Mouse (Mus musculus): ENCODE measurements at regions not wholly inside any gene's neighbourhood (a gene's known extent, or its start where the extent isn't known, plus 50 kb on each side); places are given as distances from the start of the nearest gene placed in this dataset.

- no peak for TF ChIP-seq ZNF384 (IDR thresholded peaks at IDR 0.05; ENCODE audit: low read depth, low read length)
- TF ChIP-seq CHD2 (IDR thresholded peaks at IDR 0.05; ENCODE audit: low read length) = no peak
- TF ChIP-seq POLR2AphosphoS2 (IDR thresholded peaks at IDR 0.05; ENCODE audit: low read depth, low read length) = no peak
- TF ChIP-seq TCF12 (IDR thresholded peaks at IDR 0.05; ENCODE audit: low read depth, low read length) = no peak
- TF ChIP-seq ETS1 (conservative IDR thresholded peaks at IDR 0.05; ENCODE audit: low read depth, low read length) = no peak
- no peak for TF ChIP-seq NRF1 (IDR thresholded peaks at IDR 0.05; ENCODE audit: low read depth, low read length)
- Histone ChIP-seq H3K9ac (ENCODE audit: insufficient read depth, low read depth) (no peak overlapping the region), H3K27me3 (replicated peaks) (no peaks in the 10 kb centered on the region), H3K36me3 (replicated peaks in 1 of 2; ENCODE audit: control insufficient read depth in 1 of 2, insufficient read depth in 1 of 2, low read length in 1 of 2) (no peaks in the 10 kb centered on the region), H3K4me1 (ENCODE audit: control insufficient read depth in 1 of 2, insufficient read depth in 2 of 2) (no peaks in the 10 kb centered on the region), H3K4me3 (replicated peaks in 1 of 3; ENCODE audit: low read depth in 2 of 3, low read length in 2 of 3, poor library complexity in 1 of 3) (no peak overlapping the region), H3K27ac (ENCODE audit: insufficient read depth, low read depth) (no peak overlapping the region), H3K4me2 (ENCODE audit: insufficient read depth, low read depth, poor library complexity, severe bottlenecking) (no peak overlapping the region), H3K9me3 (replicated peaks; ENCODE audit: low read length) (no peaks in the 10 kb centered on the region), H3K79me2 (replicated peaks; ENCODE audit: control insufficient read depth, extremely low read depth, insufficient read depth, poor library complexity, severe bottlenecking) (no peaks in the 10 kb centered on the region)
- in situ Hi-C loops (cut with MboI; ENCODE audit: low pct_ligation_motif_present, low pct_unique_long_range_greater_than_20kb, low sequenced_read_pairs) (no loop called here), dilution Hi-C loops (cut with MboI; ENCODE audit: extremely low pct_ligation_motif_present, extremely low pct_unique_long_range_greater_than_20kb, low sequenced_read_pairs) (no loop called here)
- DNase-seq (ENCODE audit: extremely low read depth) = no peak
Observed at GRCm38 (mm10) chr4:87611116-87611515, 380.8 kb upstream of the Slc24a2 start.

- dilution Hi-C loops (cut with MboI; ENCODE audit: extremely low pct_ligation_motif_present, extremely low pct_unique_long_range_greater_than_20kb, low sequenced_read_pairs) = no loop called here
Observed at GRCm38 (mm10) chr4:87593644-87594043, 363.4 kb upstream of the Slc24a2 start.

GRCm38 (mm10) chr4:87590797-87591196, 360.5 kb upstream of the Slc24a2 start:
- H3K27me3 ChIP-seq (replicated peaks) = no peaks in the 10 kb centered on the region
- H3K4me1 ChIP-seq (ENCODE audit: control insufficient read depth in 1 of 2, insufficient read depth in 2 of 2) = peaks cover 0 to 2% of the 10 kb centered on the region in 2 experiments; a peak in 1 of 4 replicates
- H3K79me2 ChIP-seq (replicated peaks; ENCODE audit: control insufficient read depth, extremely low read depth, insufficient read depth, poor library complexity, severe bottlenecking) = no peaks in the 10 kb centered on the region
- H3K36me3 ChIP-seq (replicated peaks in 1 of 2; ENCODE audit: control insufficient read depth in 1 of 2, insufficient read depth in 1 of 2, low read length in 1 of 2) = no peaks in the 10 kb centered on the region
- H3K9ac ChIP-seq (ENCODE audit: insufficient read depth, low read depth) = no peak overlapping the region
- DNase-seq (ENCODE audit: extremely low read depth) = no peak
- no peaks in the 10 kb centered on the region for H3K9me3 ChIP-seq (replicated peaks; ENCODE audit: low read length)
- TF ChIP-seq RCOR1 (conservative IDR thresholded peaks at IDR 0.05; ENCODE audit: low read depth, low read length) = no peak
- no peak for TF ChIP-seq ELF1 (IDR thresholded peaks at IDR 0.05; ENCODE audit: low read depth, low read length)
- no peak for TF ChIP-seq MEF2A (IDR thresholded peaks at IDR 0.05; ENCODE audit: borderline replicate concordance, low read depth, low read length)
- TF ChIP-seq ZMIZ1 (IDR thresholded peaks at IDR 0.05; ENCODE audit: low read depth, low read length) = no peak
- TF ChIP-seq NELFE (IDR thresholded peaks at IDR 0.05; ENCODE audit: low read depth, low read length) = no peak
- no peak for TF ChIP-seq CTCF (conservative IDR thresholded peaks at IDR 0.05 in 1 of 2, IDR thresholded peaks at IDR 0.05 in 1 of 2; ENCODE audit: low read depth in 2 of 2, low read length in 2 of 2)
- no peak for TF ChIP-seq EP300 (IDR thresholded peaks at IDR 0.05; ENCODE audit: low read length)
- TF ChIP-seq GABPA (IDR thresholded peaks at IDR 0.05; ENCODE audit: insufficient replicate concordance, low read depth, low read length) = no peak
- TF ChIP-seq MAX (IDR thresholded peaks at IDR 0.05; ENCODE audit: low read length) = no peak
- no peak for TF ChIP-seq ZC3H11A (IDR thresholded peaks at IDR 0.05; ENCODE audit: low read depth, low read length)
- no peak for TF ChIP-seq E2F4 (IDR thresholded peaks at IDR 0.05; ENCODE audit: insufficient replicate concordance, low read depth, low read length)
- dilution Hi-C loops (cut with MboI; ENCODE audit: extremely low pct_ligation_motif_present, extremely low pct_unique_long_range_greater_than_20kb, low sequenced_read_pairs) = no loop called here
- no peak overlapping the region for H3K4me2 ChIP-seq (ENCODE audit: insufficient read depth, low read depth, poor library complexity, severe bottlenecking)
- H3K4me3 ChIP-seq (replicated peaks in 1 of 3; ENCODE audit: low read depth in 2 of 3, low read length in 2 of 3, poor library complexity in 1 of 3) = no peak overlapping the region
- in situ Hi-C loops (cut with MboI; ENCODE audit: low pct_ligation_motif_present, low pct_unique_long_range_greater_than_20kb, low sequenced_read_pairs) = no loop called here
- no peak overlapping the region for H3K27ac ChIP-seq (ENCODE audit: insufficient read depth, low read depth)

More at GRCm38 (mm10) chr4:87593644-87594043, 363.4 kb upstream of the Slc24a2 start:
- Histone ChIP-seq H3K27ac (ENCODE audit: insufficient read depth, low read depth) (no peak overlapping the region), H3K9ac (ENCODE audit: insufficient read depth, low read depth) (no peak overlapping the region), H3K4me2 (ENCODE audit: insufficient read depth, low read depth, poor library complexity, severe bottlenecking) (no peak overlapping the region), H3K4me3 (replicated peaks in 1 of 3; ENCODE audit: low read depth in 2 of 3, low read length in 2 of 3, poor library complexity in 1 of 3) (no peak overlapping the region), H3K79me2 (replicated peaks; ENCODE audit: control insufficient read depth, extremely low read depth, insufficient read depth, poor library complexity, severe bottlenecking) (no peaks in the 10 kb centered on the region), H3K4me1 (ENCODE audit: control insufficient read depth in 1 of 2, insufficient read depth in 2 of 2) (peaks cover 0 to 2% of the 10 kb centered on the region in 2 experiments; a peak in 1 of 4 replicates), H3K9me3 (replicated peaks; ENCODE audit: low read length) (no peaks in the 10 kb centered on the region), H3K36me3 (replicated peaks in 1 of 2; ENCODE audit: control insufficient read depth in 1 of 2, insufficient read depth in 1 of 2, low read length in 1 of 2) (no peaks in the 10 kb centered on the region), H3K27me3 (replicated peaks) (no peaks in the 10 kb centered on the region)
- in situ Hi-C loops (cut with MboI; ENCODE audit: low pct_ligation_motif_present, low pct_unique_long_range_greater_than_20kb, low sequenced_read_pairs) = no loop called here
- no peak for DNase-seq (ENCODE audit: extremely low read depth)
- TF ChIP-seq USF2 (conservative IDR thresholded peaks at IDR 0.05; ENCODE audit: low read depth, low read length) = no peak
- no peak for TF ChIP-seq IRF4 (IDR thresholded peaks at IDR 0.05; ENCODE audit: low read depth, low read length)
- no peak for TF ChIP-seq ELF1 (IDR thresholded peaks at IDR 0.05; ENCODE audit: low read depth, low read length)
- no peak for TF ChIP-seq TCF12 (IDR thresholded peaks at IDR 0.05; ENCODE audit: low read depth, low read length)
- TF ChIP-seq RCOR1 (conservative IDR thresholded peaks at IDR 0.05; ENCODE audit: low read depth, low read length) = no peak
- no peak for TF ChIP-seq JUN (IDR thresholded peaks at IDR 0.05; ENCODE audit: insufficient read depth, low read depth, low read length)
- no peak for TF ChIP-seq TBP (conservative IDR thresholded peaks at IDR 0.05; ENCODE audit: low read depth, low read length)
- no peak for TF ChIP-seq MAZ (IDR thresholded peaks at IDR 0.05; ENCODE audit: low read depth, low read length)
- no peak for TF ChIP-seq NRF1 (IDR thresholded peaks at IDR 0.05; ENCODE audit: low read depth, low read length)
- TF ChIP-seq PAX5 (IDR thresholded peaks at IDR 0.05; ENCODE audit: low read length) = no peak
- TF ChIP-seq JUND (conservative IDR thresholded peaks at IDR 0.05; ENCODE audit: low read depth, low read length) = no peak
- TF ChIP-seq ZMIZ1 (IDR thresholded peaks at IDR 0.05; ENCODE audit: low read depth, low read length) = no peak
- no peak for TF ChIP-seq MYC (IDR thresholded peaks at IDR 0.05; ENCODE audit: low read depth, low read length)
- TF ChIP-seq ZC3H11A (IDR thresholded peaks at IDR 0.05; ENCODE audit: low read depth, low read length) = no peak
- no peak for TF ChIP-seq BHLHE40 (IDR thresholded peaks at IDR 0.05; ENCODE audit: low read depth, low read length)
- TF ChIP-seq CHD2 (IDR thresholded peaks at IDR 0.05; ENCODE audit: low read length) = no peak
